Mouse (Mus musculus) kidney, embryonic 16.5 days (tissue): ENCODE measurements around the gene Ccnj. TPM values are rescaled to one million over a fixed set of nuclear protein-coding genes. Genes with fewer than 3 reads are reported as not detected.

Experiments
- ATAC-seq: fragments of 200-750 bp; cut with Nextera tagmentation; 2 replicates; pipeline ENCODE4 v1.8.0; 2017; ENCODE audit warnings: moderate TSS enrichment; ENCODE audit not compliant: low FRiP score, low TSS enrichment
- H3K27ac ChIP-seq: fragments of 300-500 bp; sonication (generic); 2 replicates; pipeline ENCODE4 v1.5.1; 2014; ENCODE audit warnings: low read length
- H3K27me3 ChIP-seq: fragments of 300-500 bp; sonication (generic); 2 replicates; pipeline ENCODE4 v1.6.1; 2014; ENCODE audit warnings: low read length, control low read depth, mixed read lengths; ENCODE audit not compliant: insufficient read depth
- H3K36me3 ChIP-seq: fragments of 300-500 bp; sonication (generic); 2 replicates; pipeline ENCODE4 v1.6.1; 2014; ENCODE audit warnings: low read length, control low read depth, mixed read lengths; ENCODE audit not compliant: insufficient read depth
- H3K4me1 ChIP-seq: fragments of 300-500 bp; sonication (generic); 2 replicates; pipeline ENCODE4 v1.6.1; 2014; ENCODE audit warnings: low read length, control low read depth, mixed read lengths; ENCODE audit not compliant: insufficient read depth
- H3K4me2 ChIP-seq: fragments of 300-500 bp; sonication (generic); replicated peaks from 2 replicates; pipeline ENCODE4 v1.6.1; 2014; ENCODE audit warnings: low read depth, low read length
- H3K4me3 ChIP-seq: fragments of 300-500 bp; sonication (generic); 2 replicates; pipeline ENCODE4 v1.5.1; 2014; ENCODE audit warnings: mild to moderate bottlenecking, low read length
- H3K9ac ChIP-seq: fragments of 300-500 bp; sonication (generic); replicated peaks from 2 replicates; pipeline ENCODE4 v1.6.1; 2014; ENCODE audit warnings: low read length
- H3K9me3 ChIP-seq: fragments of 300-500 bp; sonication (generic); 2 replicates; pipeline ENCODE4 v1.6.1; 2016; ENCODE audit warnings: low read length, control low read depth
- WGBS: fragments of 180-500 bp; shearing (Covaris S2); extraction: QIAGEN DNeasy Blood & Tissue Kit; methylation state at CpG from one replicate; pipeline ENCODE4 v1.1.7; 2014; 5-methylcytosine and 5-hydroxymethylcytosine counted together
- polyA plus RNA-seq: library from polyadenylated mRNA; unstranded; fragments of >200 nt; fragmentation: Nextera tagmentation; extraction: Ambion mirVana; gene quantifications from 2 replicates; pipeline ENCODE4 v1.2.1, GENCODE M21; 2015

Gene Ccnj
- 14.3 and 14.4 TPM in 2 replicates for polyA plus RNA-seq

DNA sequence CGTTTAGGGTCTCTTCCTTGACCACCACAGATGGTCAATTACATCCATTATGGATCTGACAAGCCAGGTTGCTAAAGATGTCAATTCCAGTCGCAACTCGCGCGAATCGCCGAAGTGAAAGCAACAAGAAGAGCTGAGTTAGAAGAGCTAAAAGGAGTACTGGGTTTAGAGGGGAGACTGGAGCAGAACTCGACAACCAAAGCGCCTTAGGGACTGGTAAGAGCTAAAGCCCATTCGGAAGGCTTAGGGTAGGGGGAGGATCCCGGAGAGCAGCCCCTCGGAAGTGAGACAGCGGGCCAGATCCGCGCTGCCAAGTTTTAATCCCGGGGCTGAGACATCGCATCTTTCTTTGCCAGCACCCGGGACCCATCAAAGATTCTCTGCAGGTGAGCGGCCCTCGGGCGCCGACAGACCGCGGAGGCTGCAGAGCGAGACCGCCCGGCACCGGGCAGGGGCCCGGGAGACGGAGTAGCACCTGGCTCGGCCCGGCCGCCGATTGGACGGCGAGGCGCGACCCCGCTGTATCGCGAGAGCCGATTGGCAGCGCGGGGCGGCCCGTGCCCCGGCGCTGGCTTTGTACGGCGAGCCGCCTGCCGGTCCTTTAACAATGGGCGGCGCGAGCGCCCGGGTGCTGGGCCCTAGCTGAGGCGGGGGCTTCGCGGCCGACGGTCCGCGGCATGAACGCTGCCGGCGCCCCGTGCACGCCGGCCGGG lies at the start of gene Ccnj:
Gene Ccnj (plus strand): TSS at position 577 of the 713 bp plus-strand sequence.
- peak; percentile 99 for ATAC-seq
- Histone ChIP-seq H3K4me3 (peak within 1 kb of the TSS; percentile 90), H3K9me3 (no peaks in the 10 kb centered on the region), H3K27me3 (no peaks in the 10 kb centered on the region), H3K27ac (peak within 1 kb of the TSS; percentile 87), H3K4me2 (peak within 1 kb of the TSS; percentile 66), H3K36me3 (no peaks in the 10 kb centered on the region), H3K9ac (peak within 1 kb of the TSS; percentile 96), H3K4me1 (peaks cover 16% of the 10 kb centered on the region)
- under 1% methylated on average over 53 of the region's 71 CpGs for WGBS

DNA sequence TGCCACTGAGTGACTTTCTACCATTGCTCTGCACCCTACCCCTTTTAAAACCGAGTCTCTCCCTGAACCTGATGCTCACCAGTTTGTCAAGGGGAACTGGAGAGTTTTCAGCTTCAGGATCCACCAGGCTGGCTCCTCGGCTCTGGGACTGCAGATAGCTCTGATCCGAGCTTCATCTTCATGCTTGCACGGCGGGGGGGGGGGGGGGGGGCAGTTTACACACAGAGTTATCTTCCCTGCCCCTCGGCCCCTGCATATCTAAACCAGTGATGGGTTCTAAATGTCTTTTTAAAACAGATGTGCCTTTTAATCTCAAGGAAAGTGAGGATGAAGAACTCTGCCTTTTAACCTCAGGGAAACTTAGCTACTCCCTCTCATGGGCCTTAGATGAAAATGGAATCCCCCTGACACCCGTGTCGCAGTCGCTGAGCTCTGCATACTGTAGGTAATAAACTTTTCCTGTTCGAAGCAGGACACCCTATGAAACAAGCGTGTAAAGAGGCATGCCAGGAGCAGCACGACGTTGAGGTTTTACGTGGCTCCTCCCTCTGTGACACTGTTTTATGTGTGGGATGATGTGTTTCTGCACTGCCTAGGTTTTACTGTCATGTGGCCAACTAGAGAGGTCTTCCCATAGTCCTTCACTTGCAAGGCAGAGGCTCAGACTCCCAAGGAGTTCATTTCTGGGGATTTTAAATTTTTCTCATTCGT lies 42.9 kb upstream of the Ccnj start:
- ATAC-seq: no peak
- no peaks in the 10 kb centered on the region for H3K9me3 ChIP-seq
- 67% methylated on average over 15 of the region's 15 CpGs for WGBS
- no peak overlapping the region for H3K4me2 ChIP-seq
- no peak overlapping the region for H3K9ac ChIP-seq
- no peaks in the 10 kb centered on the region for H3K4me1 ChIP-seq
- H3K4me3 ChIP-seq: no peak overlapping the region
- H3K27ac ChIP-seq: no peak overlapping the region
- H3K36me3 ChIP-seq: no peaks in the 10 kb centered on the region
- H3K27me3 ChIP-seq: no peaks in the 10 kb centered on the region

DNA sequence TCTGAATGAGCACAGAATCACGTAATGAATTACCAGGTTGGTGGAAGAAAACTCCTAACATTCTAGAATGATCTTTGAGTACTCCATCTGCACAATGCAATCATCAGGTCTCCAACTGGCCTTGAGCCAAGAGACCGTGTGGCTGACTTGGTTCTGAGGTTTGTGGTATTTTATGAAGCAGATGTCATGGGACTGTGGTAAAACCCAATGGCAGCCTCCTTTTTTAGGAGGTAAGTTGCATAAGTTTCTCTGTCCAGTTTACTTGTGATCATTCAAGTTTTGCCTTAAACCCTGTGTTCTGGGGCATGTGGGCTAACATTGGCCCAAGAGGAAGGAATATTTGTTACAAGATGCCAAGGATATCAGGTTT lies 42.4 kb upstream of the Ccnj start:
- Histone ChIP-seq H3K27ac (no peak overlapping the region), H3K4me3 (no peak overlapping the region), H3K4me2 (no peak overlapping the region), H3K9me3 (no peaks in the 10 kb centered on the region), H3K4me1 (no peaks in the 10 kb centered on the region), H3K27me3 (no peaks in the 10 kb centered on the region), H3K9ac (no peak overlapping the region), H3K36me3 (no peaks in the 10 kb centered on the region)
- WGBS: 84% methylated on average over 2 of the region's 2 CpGs
- no peak for ATAC-seq

DNA sequence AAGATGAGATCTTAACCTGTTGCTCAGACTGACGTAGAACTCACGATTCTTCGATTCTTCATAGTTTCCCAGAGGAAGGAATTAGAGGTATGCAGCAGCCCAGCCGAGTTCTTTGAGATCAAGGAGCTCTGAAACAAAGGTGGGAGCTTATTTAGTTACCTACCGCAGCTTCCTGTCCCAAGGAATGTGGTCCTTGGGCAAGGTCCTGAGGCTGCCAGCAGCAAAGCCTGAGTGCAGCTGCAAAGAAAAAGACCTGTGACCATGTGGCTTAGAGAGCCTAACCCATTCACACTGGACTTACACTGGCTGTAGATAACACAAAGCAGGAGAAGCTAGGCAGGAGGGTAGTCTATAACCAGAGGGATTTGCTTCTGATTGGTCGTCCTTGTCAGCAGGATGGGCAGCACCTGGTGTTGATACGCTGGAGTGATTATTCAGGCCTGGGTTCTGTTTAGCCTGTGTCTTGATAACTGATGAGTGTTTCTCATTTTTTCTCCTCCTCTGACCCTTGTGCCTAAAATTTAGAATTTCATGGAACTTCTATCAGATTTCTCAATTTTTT lies 25.8 kb upstream of the Ccnj start:
- peaks cover 14% of the 10 kb centered on the region; the same call in 1 of the 2 replicates for H3K27me3 ChIP-seq
- H3K4me1 ChIP-seq: no peaks in the 10 kb centered on the region
- no peak overlapping the region for H3K9ac ChIP-seq
- H3K27ac ChIP-seq: no peak overlapping the region
- no peak overlapping the region for H3K4me3 ChIP-seq
- H3K9me3 ChIP-seq: no peaks in the 10 kb centered on the region
- no peak for ATAC-seq
- 29% methylated on average over 7 of the region's 7 CpGs for WGBS
- no peak overlapping the region for H3K4me2 ChIP-seq
- no peaks in the 10 kb centered on the region for H3K36me3 ChIP-seq

DNA sequence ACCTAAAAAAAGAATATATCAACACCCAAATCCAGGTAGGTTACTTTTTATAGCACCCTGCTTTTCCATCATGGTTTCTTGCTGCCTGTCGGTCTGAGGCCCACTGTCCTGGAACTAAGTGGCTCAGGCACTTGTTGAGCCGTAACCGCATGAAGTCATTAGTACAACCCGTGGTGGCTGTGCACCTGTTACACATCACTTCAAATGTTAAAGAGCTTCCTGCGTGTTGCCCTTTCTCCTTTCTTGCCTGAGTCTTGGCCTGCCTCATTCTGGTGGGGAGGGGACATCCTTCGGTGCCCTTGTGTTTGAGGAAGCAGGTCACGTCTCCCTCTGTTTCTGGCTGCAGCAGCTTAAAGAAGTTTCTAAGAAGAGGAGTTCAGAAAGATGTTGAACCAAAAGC lies 21.2 kb upstream of the Ccnj start:
- H3K9ac ChIP-seq: no peak overlapping the region
- peaks cover 19% of the 10 kb centered on the region for H3K27me3 ChIP-seq
- H3K27ac ChIP-seq: no peak overlapping the region
- no peaks in the 10 kb centered on the region for H3K36me3 ChIP-seq
- no peak overlapping the region for H3K4me3 ChIP-seq
- H3K4me2 ChIP-seq: no peak overlapping the region
- 50% methylated on average over 7 of the region's 7 CpGs for whole genome bisulfite sequencing
- no peaks in the 10 kb centered on the region for H3K9me3 ChIP-seq
- H3K4me1 ChIP-seq: no peaks in the 10 kb centered on the region
- ATAC-seq: peak; percentile 74; the same call in 1 of the 2 replicates

GRCm38 (mm10) chr19:40811840-40812239 lies 19.2 kb upstream of the Ccnj start:
- no peaks in the 10 kb centered on the region for H3K36me3 ChIP-seq
- no peak overlapping the region for H3K9ac ChIP-seq
- H3K27ac ChIP-seq: no peak overlapping the region
- no peaks in the 10 kb centered on the region for H3K9me3 ChIP-seq
- H3K4me2 ChIP-seq: no peak overlapping the region
- 0 out of 2 replicates have a peak, but pooled peaks cover 3% of the 10 kb centered on the region for H3K4me1 ChIP-seq
- H3K27me3 ChIP-seq: peaks cover 18% of the 10 kb centered on the region
- no peak overlapping the region for H3K4me3 ChIP-seq
- WGBS: 74% methylated on average over 4 of the region's 4 CpGs
- no peak for ATAC-seq

- Histone ChIP-seq H3K36me3 (no peaks in the 10 kb centered on the region), H3K27ac (no peak overlapping the region), H3K4me1 (0 out of 2 replicates have a peak, but pooled peaks cover 3% of the 10 kb centered on the region), H3K9ac (no peak overlapping the region), H3K27me3 (peaks cover 12% of the 10 kb centered on the region), H3K4me2 (no peak overlapping the region), H3K4me3 (no peak overlapping the region), H3K9me3 (no peaks in the 10 kb centered on the region)
- WGBS: 62% methylated on average over 3 of the region's 3 CpGs
- no peak for ATAC-seq
Observed at GRCm38 (mm10) chr19:40812778-40813177, 18.3 kb upstream of the Ccnj start.

- Histone ChIP-seq H3K4me1 (0 out of 2 replicates have a peak, but pooled peaks cover 3% of the 10 kb centered on the region), H3K4me3 (no peak overlapping the region), H3K4me2 (no peak overlapping the region), H3K9me3 (no peaks in the 10 kb centered on the region), H3K36me3 (no peaks in the 10 kb centered on the region), H3K27ac (no peak overlapping the region), H3K27me3 (peaks cover 12% of the 10 kb centered on the region), H3K9ac (no peak overlapping the region)
- no peak for ATAC-seq
- 69% methylated on average over 14 of the region's 14 CpGs for WGBS
Observed at GRCm38 (mm10) chr19:40813385-40813784, 17.7 kb upstream of the Ccnj start.

DNA sequence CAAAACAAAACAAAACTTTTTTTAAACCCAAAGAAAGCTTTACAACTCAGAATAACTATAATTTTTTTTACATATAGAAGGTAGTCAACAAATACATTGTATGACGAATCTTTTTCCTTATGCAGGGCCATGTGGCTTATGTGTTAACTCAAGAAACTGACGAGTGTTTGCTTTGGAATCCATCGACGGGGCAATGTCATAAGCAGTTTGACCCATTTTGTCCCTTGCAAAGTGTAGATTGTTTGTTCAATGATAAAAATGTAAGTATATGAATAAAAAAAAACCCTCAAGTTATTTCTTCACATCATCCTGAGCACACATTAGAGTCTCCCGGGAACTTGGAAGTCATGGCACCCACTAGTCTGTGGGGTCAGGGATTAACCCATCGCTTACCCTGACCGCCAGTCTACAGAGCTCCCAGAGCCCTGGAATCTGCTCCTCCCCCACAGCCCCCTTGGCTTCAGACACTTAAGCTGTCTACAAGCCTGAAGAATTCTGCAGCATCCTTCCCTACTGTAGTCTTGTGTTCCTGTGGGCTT lies 15.4 kb upstream of the Ccnj start:
- Histone ChIP-seq H3K4me1 (0 out of 2 replicates have a peak, but pooled peaks cover 3% of the 10 kb centered on the region), H3K4me3 (no peak overlapping the region), H3K27me3 (peaks cover 10% of the 10 kb centered on the region), H3K36me3 (no peaks in the 10 kb centered on the region), H3K9me3 (no peaks in the 10 kb centered on the region), H3K27ac (no peak overlapping the region), H3K9ac (no peak overlapping the region), H3K4me2 (no peak overlapping the region)
- ATAC-seq: no peak
- whole genome bisulfite sequencing: 71% methylated on average over 7 of the region's 7 CpGs
